Mouse (Mus musculus) cortical plate, adult 2 months (tissue): ENCODE measurements at regions not wholly inside any gene's neighbourhood (a gene's known extent, or its start where the extent isn't known, plus 50 kb on each side); places are given as distances from the start of the nearest gene placed in this dataset.

Source experiments
- H3K27ac ChIP-seq: fragments of 200-500 bp; 2 replicates; pipeline ENCODE4 v1.5.1; 2012; ENCODE audit warnings: low read length, control low read depth, inconsistent platforms; ENCODE audit not compliant: insufficient read depth
- H3K4me1 ChIP-seq: fragments of 200-500 bp; 2 replicates; pipeline ENCODE4 v1.6.1; 2011; ENCODE audit warnings: low read length; ENCODE audit not compliant: control insufficient read depth, insufficient read depth
- H3K4me3 ChIP-seq: fragments of 200-500 bp; 2 replicates; pipeline ENCODE4 v1.5.1; 2011; ENCODE audit warnings: mild to moderate bottlenecking, low read length, control low read depth; ENCODE audit not compliant: insufficient read depth
- CTCF ChIP-seq: fragments of 200-500 bp; IDR thresholded peaks from 2 replicates; pipeline ENCODE4 v1.5.1; 2011; ENCODE audit warnings: mild to moderate bottlenecking, control low read depth, low read length; ENCODE audit not compliant: insufficient read depth; ENCODE audit errors: extremely low read depth
- POLR2A ChIP-seq: fragments of 200-500 bp; IDR thresholded peaks from 2 replicates; pipeline ENCODE4 v1.6.1; 2011; ENCODE audit warnings: mild to moderate bottlenecking, low read length, control low read depth; ENCODE audit not compliant: insufficient read depth; ENCODE audit errors: extremely low read depth

- Histone ChIP-seq H3K4me3 (no peak overlapping the region), H3K27ac (peak overlapping the region; percentile 87), H3K4me1 (no peaks in the 10 kb centered on the region)
- TF ChIP-seq CTCF (no peak), POLR2A (no peak)
Measured at GRCm38 (mm10) chrX:167103501-167104246, 105.4 kb downstream of the Tmsb4x start.

- no peak for TF ChIP-seq CTCF
- no peak for TF ChIP-seq POLR2A
- Histone ChIP-seq H3K4me1 (no peaks in the 10 kb centered on the region), H3K27ac (no peak overlapping the region), H3K4me3 (no peak overlapping the region)
Measured at GRCm38 (mm10) chrX:167101929-167102328, 107.2 kb downstream of the Tmsb4x start.

DNA sequence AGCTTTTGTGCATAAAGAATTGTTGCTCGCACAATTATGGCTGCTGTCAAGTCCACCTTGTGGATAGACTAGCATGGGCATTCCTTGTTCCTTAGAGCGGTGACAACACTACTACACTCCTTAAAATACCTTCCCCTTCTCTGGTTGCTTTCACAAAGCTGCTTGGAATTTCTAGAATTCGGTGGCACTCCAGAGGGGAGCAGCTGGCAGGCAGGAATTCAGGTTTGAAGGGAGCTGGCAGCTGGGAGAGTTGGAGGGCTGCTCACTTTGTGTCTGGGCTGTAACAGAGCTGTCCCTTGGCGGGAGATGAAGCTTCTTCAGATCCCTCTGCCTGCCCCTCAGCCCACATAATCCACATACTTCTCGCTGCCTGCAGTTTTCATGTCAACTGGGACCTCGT, 109.7 kb downstream of the Tmsb4x start:
- Histone ChIP-seq H3K4me3 (no peak overlapping the region), H3K4me1 (no peaks in the 10 kb centered on the region), H3K27ac (no peak overlapping the region)
- TF ChIP-seq POLR2A: no peak
- no peak for TF ChIP-seq CTCF

GRCm38 (mm10) chrX:167098914-167099313, 110.2 kb downstream of the Tmsb4x start:
- Histone ChIP-seq H3K4me1 (no peaks in the 10 kb centered on the region), H3K4me3 (no peak overlapping the region), H3K27ac (no peak overlapping the region)
- no peak for TF ChIP-seq CTCF
- no peak for TF ChIP-seq POLR2A

GRCm38 (mm10) chrX:167091841-167092240, 117.3 kb downstream of the Tmsb4x start:
- Histone ChIP-seq H3K4me1 (no peaks in the 10 kb centered on the region), H3K4me3 (no peak overlapping the region), H3K27ac (no peak overlapping the region)
- TF ChIP-seq CTCF: no peak
- TF ChIP-seq POLR2A: no peak

DNA sequence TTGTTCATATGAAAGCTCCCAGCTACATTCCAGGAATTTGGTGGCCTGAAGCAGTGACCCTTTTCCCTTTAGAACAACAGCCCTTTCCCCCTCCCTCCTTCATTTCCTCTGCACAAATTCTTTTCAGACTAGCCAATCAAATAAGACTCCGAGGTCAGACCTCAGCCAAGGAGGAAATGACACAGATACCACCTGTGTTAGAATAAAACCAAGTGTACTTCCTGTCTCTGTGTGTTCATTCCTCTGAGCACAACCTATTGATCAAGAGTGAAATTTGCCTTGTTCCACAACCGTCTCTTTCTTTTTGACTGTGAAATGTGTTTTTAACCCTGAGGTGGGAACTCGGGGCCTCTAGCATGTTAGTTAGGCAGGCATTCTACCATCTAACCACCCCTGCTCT, 120.2 kb downstream of the Tmsb4x start:
- Histone ChIP-seq H3K27ac (no peak overlapping the region), H3K4me1 (no peaks in the 10 kb centered on the region), H3K4me3 (no peak overlapping the region)
- TF ChIP-seq CTCF (no peak), POLR2A (no peak)

- Histone ChIP-seq H3K27ac (no peak overlapping the region), H3K4me1 (no peaks in the 10 kb centered on the region), H3K4me3 (no peak overlapping the region)
- TF ChIP-seq POLR2A (no peak), CTCF (no peak)
Measured at GRCm38 (mm10) chrX:167088438-167088837, 120.7 kb downstream of the Tmsb4x start.

- H3K4me1 ChIP-seq: no peaks in the 10 kb centered on the region
- no peak overlapping the region for H3K27ac ChIP-seq
- no peak overlapping the region for H3K4me3 ChIP-seq
- TF ChIP-seq CTCF (no peak), POLR2A (no peak)
Measured at GRCm38 (mm10) chrX:167080821-167081220, 128.3 kb downstream of the Tmsb4x start.

- TF ChIP-seq CTCF: no peak
- no peak overlapping the region for H3K27ac ChIP-seq
- no peak overlapping the region for H3K4me3 ChIP-seq
- H3K4me1 ChIP-seq: no peaks in the 10 kb centered on the region
Measured at GRCm38 (mm10) chrX:167069075-167069474, 140.0 kb downstream of the Tmsb4x start.

DNA sequence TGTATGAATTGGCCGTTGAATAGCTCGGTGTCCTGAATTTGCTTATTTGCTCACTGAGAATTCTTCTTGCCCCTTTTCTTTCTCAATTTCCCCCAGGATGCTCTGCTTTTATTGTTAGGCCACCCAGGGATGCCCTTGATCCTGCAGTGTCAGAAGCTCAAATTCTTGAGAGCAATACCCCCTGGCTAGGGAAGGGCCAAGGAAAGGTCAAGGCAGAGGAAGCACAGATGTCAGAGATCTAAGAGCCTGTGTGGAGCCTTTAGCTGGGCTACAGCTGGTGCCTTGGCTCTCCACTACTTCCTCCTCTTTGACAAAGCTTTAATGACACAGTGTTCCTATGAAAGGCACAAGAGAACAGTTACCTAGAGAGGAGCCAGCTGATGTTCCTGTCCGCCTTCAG, 141.2 kb downstream of the Tmsb4x start:
- no peak overlapping the region for H3K27ac ChIP-seq
- no peak overlapping the region for H3K4me3 ChIP-seq
- no peaks in the 10 kb centered on the region for H3K4me1 ChIP-seq
- TF ChIP-seq CTCF (no peak), POLR2A (no peak)
